Mouse (Mus musculus) forebrain, embryonic 13.5 days (tissue): ENCODE data around the gene Abhd17a. TPM values are rescaled to one million over a fixed set of nuclear protein-coding genes. Genes with fewer than 3 reads are reported as not detected.

Source experiments
- ATAC-seq: fragments of 200-750 bp; cut with Nextera tagmentation; 2 replicates; pipeline ENCODE4 v1.8.0; 2017
- H3K27ac ChIP-seq: fragments of 300-500 bp; sonication (generic); 2 replicates; pipeline ENCODE4 v1.5.1; 2015; ENCODE audit warnings: inconsistent platforms, mild to moderate bottlenecking, moderate library complexity
- H3K27me3 ChIP-seq: fragments of 300-500 bp; sonication (generic); 2 replicates; pipeline ENCODE4 v1.6.1; 2015; ENCODE audit warnings: mild to moderate bottlenecking, inconsistent platforms
- H3K36me3 ChIP-seq: fragments of 300-500 bp; sonication (generic); 2 replicates; pipeline ENCODE4 v1.6.1; 2015; ENCODE audit warnings: mild to moderate bottlenecking, inconsistent platforms; ENCODE audit not compliant: poor library complexity, severe bottlenecking
- H3K4me1 ChIP-seq: fragments of 300-500 bp; sonication (generic); 2 replicates; pipeline ENCODE4 v1.6.1; 2015; ENCODE audit warnings: inconsistent platforms
- H3K4me2 ChIP-seq: fragments of 300-500 bp; sonication (generic); 2 replicates; pipeline ENCODE4 v1.6.1; 2015; ENCODE audit warnings: inconsistent platforms, mild to moderate bottlenecking, moderate library complexity
- H3K4me3 ChIP-seq: fragments of 300-500 bp; sonication (generic); 2 replicates; pipeline ENCODE4 v1.5.1; 2015; ENCODE audit warnings: mild to moderate bottlenecking, inconsistent platforms
- H3K9ac ChIP-seq: fragments of 300-500 bp; sonication (generic); 2 replicates; pipeline ENCODE4 v1.6.1; 2015; ENCODE audit warnings: mild to moderate bottlenecking, inconsistent platforms
- H3K9me3 ChIP-seq: fragments of 300-500 bp; sonication (generic); replicated peaks from 2 replicates; pipeline ENCODE4 v1.6.1; 2016; ENCODE audit warnings: inconsistent platforms
- WGBS: fragments of 180-500 bp; shearing (Covaris S2); methylation state at CpG from one replicate; pipeline ENCODE4 v1.1.7; 2015; 5-methylcytosine and 5-hydroxymethylcytosine counted together
- polyA plus RNA-seq: library from polyadenylated mRNA; unstranded; fragments of >200 nt; fragmentation: Nextera tagmentation; extraction: Ambion mirVana; gene quantifications from 2 replicates; pipeline ENCODE4 v1.2.1, GENCODE M21; 2015

Gene Abhd17a
- polyA plus RNA-seq, 1 experiment from 2014 or later: 72.3 TPM

DNA sequence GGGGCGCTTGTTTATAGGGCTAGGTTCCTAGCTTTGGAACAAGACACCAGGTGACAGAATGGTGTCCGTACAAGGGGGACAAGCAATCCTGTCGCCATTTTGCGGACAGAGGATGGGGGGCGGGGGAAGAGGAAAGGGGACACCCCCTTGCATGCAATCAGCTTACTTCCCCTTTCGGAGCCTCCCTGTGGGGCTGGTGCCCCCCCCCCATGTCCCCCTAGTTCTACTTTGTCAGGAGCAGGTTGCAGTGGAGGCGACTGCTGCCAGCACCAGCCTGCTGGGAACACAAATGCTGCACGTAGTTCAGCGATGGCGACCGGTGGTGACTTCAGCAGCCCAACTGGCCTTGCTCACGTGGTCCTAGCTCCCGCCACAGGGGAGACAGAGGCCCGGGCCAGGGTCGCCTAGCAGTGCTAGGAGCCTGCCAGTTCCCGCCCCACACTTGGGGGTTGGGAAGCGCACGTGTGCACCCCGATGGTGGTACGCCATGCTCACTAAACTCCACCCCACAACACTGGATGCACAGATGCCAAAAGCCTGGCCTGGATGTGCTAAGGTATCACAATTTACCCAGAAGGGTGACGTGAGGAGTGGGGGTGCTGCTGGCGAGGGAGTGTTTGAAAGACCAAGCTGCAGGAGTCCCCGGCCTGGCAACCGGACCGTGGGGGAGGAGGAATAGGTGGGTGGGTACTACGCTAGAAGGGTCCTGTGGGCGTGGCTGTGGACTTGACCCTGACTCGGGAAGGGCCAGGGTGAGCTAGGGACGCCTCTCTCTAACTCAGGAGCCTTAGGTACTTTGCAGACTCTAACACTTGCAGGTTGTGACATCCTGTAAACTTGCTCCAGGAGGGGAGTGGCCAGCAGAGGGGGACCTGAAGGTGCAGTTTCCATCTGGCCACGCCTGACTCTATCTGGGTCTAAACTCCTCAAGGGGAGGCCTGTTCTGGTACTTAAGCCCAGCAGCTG lies 19.0 kb downstream of the Abhd17a start:
- H3K4me3 ChIP-seq: peak overlapping the region; percentile 17; the same call in 1 of the 2 replicates
- no peaks in the 10 kb centered on the region for H3K27me3 ChIP-seq
- peak overlapping the region; percentile 52 for H3K4me2 ChIP-seq
- no peaks in the 10 kb centered on the region for H3K9me3 ChIP-seq
- peak overlapping the region; percentile 31; the same call in 1 of the 2 replicates for H3K27ac ChIP-seq
- peaks cover 16% of the 10 kb centered on the region for H3K36me3 ChIP-seq
- 17% methylated on average over 30 of the region's 30 CpGs for WGBS
- H3K4me1 ChIP-seq: peaks cover 69% of the 10 kb centered on the region
- H3K9ac ChIP-seq: peak overlapping the region; percentile 63
- ATAC-seq: 0 out of 2 replicates have a peak, but pooled peaks have one; percentile 4

GRCm38 (mm10) chr10:80570419-80570818 lies 19.7 kb downstream of the Abhd17a start:
- Histone ChIP-seq H3K9ac (peak overlapping the region; percentile 63; the same call in 1 of the 2 replicates), H3K36me3 (peaks cover 20% of the 10 kb centered on the region), H3K4me2 (peak overlapping the region; percentile 52; the same call in 1 of the 2 replicates), H3K4me3 (no peak overlapping the region), H3K9me3 (no peaks in the 10 kb centered on the region), H3K4me1 (peaks cover 65% of the 10 kb centered on the region), H3K27me3 (no peaks in the 10 kb centered on the region), H3K27ac (0 out of 2 replicates have a peak overlapping the region, but pooled peaks have one; percentile 31)
- 88% methylated on average over 10 of the region's 10 CpGs for WGBS
- ATAC-seq: no peak

GRCm38 (mm10) chr10:80569664-80570066 lies 20.5 kb downstream of the Abhd17a start:
- H3K4me1 ChIP-seq: peaks cover 57% of the 10 kb centered on the region
- no peaks in the 10 kb centered on the region for H3K9me3 ChIP-seq
- H3K27ac ChIP-seq: no peak overlapping the region
- no peaks in the 10 kb centered on the region for H3K27me3 ChIP-seq
- no peak overlapping the region for H3K4me3 ChIP-seq
- H3K9ac ChIP-seq: no peak overlapping the region
- H3K36me3 ChIP-seq: peaks cover 20% of the 10 kb centered on the region
- WGBS: 37% methylated on average over 10 of the region's 10 CpGs
- no peak for ATAC-seq
- no peak overlapping the region for H3K4me2 ChIP-seq

GRCm38 (mm10) chr10:80568876-80569275 lies 21.3 kb downstream of the Abhd17a start:
- no peak for ATAC-seq

DNA sequence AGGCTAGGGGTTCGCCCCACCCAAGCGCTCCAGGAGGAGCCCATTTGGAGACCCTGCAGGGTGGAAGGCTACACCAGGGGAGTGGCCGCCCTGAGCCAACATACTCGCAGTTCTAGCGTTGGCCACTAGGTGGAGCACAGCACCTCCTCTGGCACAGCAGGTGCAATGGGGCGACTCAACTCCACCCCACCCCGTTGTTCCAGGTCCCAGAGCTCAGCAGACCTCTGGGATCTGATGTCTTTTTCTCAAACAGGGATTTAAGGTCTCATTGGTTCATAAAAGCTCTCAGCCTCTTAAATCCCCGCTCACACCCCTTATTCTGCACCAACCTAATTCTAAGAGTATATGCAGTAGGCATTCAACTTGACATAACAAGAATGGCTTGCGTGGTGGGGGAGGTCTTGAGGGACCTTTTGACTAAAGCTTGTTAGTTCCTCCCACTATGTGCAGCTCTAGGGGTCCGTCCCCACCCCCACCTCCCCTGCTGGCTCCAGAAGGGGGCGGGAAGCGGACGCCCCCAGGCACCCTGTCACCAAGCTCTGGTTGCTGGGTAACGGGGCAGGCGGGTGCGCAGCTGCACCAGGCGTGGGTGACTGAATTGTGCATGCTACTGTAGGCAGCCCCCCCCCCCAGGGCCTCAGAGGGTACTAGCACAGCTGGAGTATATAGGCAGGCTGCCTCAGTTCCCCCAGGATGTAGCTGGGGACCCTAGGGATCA lies 23.6 kb downstream of the Abhd17a start:
- peak overlapping the region; percentile 47 for H3K4me2 ChIP-seq
- H3K9me3 ChIP-seq: no peaks in the 10 kb centered on the region
- peak; percentile 68 for ATAC-seq
- H3K36me3 ChIP-seq: peaks cover 20% of the 10 kb centered on the region
- H3K4me1 ChIP-seq: peaks cover 41% of the 10 kb centered on the region
- WGBS: 9% methylated on average over 17 of the region's 17 CpGs
- H3K27me3 ChIP-seq: no peaks in the 10 kb centered on the region
- H3K4me3 ChIP-seq: peak overlapping the region; percentile 9; the same call in 1 of the 2 replicates
- H3K9ac ChIP-seq: peak overlapping the region; percentile 41
- peak overlapping the region; percentile 83 for H3K27ac ChIP-seq

More at GRCm38 (mm10) chr10:80568876-80569275, 21.3 kb downstream of the Abhd17a start:
- peaks cover 20% of the 10 kb centered on the region for H3K36me3 ChIP-seq
- no peak overlapping the region for H3K4me3 ChIP-seq
- peaks cover 50% of the 10 kb centered on the region for H3K4me1 ChIP-seq
- H3K9me3 ChIP-seq: no peaks in the 10 kb centered on the region
- H3K27ac ChIP-seq: no peak overlapping the region
- H3K9ac ChIP-seq: 0 out of 2 replicates have a peak overlapping the region, but pooled peaks have one; percentile 0
- H3K27me3 ChIP-seq: no peaks in the 10 kb centered on the region
- H3K4me2 ChIP-seq: no peak overlapping the region
- 95% methylated on average over 29 of the region's 29 CpGs for WGBS

DNA sequence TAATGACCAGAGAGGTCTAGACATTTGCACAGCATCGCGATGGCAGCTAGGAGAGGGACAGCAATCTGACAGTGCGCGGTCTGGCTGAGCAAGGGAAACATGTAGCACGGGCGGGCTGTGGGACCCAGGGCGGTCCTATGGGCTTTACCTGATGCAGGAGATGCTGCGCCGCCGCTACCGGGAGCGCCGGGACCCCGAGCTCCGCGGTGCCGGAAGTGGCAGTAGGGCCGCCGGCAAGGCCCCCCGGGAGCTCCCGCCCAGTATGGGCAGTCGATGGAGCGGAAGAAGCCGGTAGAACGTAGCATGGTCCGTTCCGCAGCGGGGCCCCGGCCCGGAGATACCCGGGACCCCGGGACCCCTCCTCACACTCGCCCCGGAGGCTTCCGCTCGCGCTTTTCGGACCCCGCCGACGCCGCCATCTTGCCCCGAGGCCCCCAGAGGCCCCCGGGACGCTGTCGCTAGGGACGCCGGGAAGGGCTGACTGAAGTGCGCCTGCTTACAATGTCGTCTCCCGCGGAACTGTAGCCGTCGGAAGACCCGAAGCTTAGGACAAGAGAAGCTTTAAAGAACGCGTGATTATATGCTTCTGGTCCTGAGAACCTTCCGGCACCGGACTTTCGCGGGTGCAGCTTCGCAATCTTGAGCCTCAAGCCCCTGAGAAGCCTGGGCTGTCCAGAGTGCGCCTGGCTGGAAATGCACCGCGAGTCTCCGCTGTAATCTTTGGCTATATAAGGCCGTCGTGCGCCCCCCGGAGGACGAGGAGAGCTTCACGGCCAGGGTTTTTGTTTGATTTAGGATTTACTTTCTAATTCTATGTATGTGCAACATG lies 28.8 kb downstream of the Abhd17a start, which contains the start of gene Rexo1:
Gene Rexo1 (minus strand): TSS at position 445 of the 829 bp plus-strand sequence.
- Histone ChIP-seq H3K36me3 (0 out of 2 replicates have a peak, but pooled peaks cover 5% of the 10 kb centered on the region), H3K27ac (peak within 1 kb of the TSS; percentile 90), H3K4me3 (peak within 1 kb of the TSS; percentile 99), H3K4me2 (peak within 1 kb of the TSS; percentile 93), H3K4me1 (peaks cover 42% of the 10 kb centered on the region), H3K27me3 (no peaks in the 10 kb centered on the region), H3K9ac (peak within 1 kb of the TSS; percentile 95), H3K9me3 (no peaks in the 10 kb centered on the region)
- peak; percentile 86 for ATAC-seq
- under 1% methylated on average over 72 of the region's 72 CpGs for WGBS

GRCm38 (mm10) chr10:80560621-80561020 lies 29.5 kb downstream of the Abhd17a start:
- Histone ChIP-seq H3K36me3 (0 out of 2 replicates have a peak, but pooled peaks cover 1% of the 10 kb centered on the region), H3K4me3 (peak overlapping the region; percentile 99), H3K9me3 (no peaks in the 10 kb centered on the region), H3K4me1 (peaks cover 37% of the 10 kb centered on the region), H3K27me3 (no peaks in the 10 kb centered on the region), H3K4me2 (peak overlapping the region; percentile 93), H3K27ac (no peak overlapping the region), H3K9ac (peak overlapping the region; percentile 95)
- ATAC-seq: no peak
- WGBS: under 1% methylated on average over 13 of the region's 13 CpGs

GRCm38 (mm10) chr10:80559431-80559830 lies 30.7 kb downstream of the Abhd17a start:
- Histone ChIP-seq H3K27me3 (no peaks in the 10 kb centered on the region), H3K4me2 (0 out of 2 replicates have a peak overlapping the region, but pooled peaks have one; percentile 9), H3K9ac (no peak overlapping the region), H3K27ac (no peak overlapping the region), H3K9me3 (no peaks in the 10 kb centered on the region), H3K4me1 (peaks cover 37% of the 10 kb centered on the region), H3K36me3 (no peaks in the 10 kb centered on the region), H3K4me3 (no peak overlapping the region)
- ATAC-seq: no peak
- 90% methylated on average over 7 of the region's 7 CpGs for WGBS

DNA sequence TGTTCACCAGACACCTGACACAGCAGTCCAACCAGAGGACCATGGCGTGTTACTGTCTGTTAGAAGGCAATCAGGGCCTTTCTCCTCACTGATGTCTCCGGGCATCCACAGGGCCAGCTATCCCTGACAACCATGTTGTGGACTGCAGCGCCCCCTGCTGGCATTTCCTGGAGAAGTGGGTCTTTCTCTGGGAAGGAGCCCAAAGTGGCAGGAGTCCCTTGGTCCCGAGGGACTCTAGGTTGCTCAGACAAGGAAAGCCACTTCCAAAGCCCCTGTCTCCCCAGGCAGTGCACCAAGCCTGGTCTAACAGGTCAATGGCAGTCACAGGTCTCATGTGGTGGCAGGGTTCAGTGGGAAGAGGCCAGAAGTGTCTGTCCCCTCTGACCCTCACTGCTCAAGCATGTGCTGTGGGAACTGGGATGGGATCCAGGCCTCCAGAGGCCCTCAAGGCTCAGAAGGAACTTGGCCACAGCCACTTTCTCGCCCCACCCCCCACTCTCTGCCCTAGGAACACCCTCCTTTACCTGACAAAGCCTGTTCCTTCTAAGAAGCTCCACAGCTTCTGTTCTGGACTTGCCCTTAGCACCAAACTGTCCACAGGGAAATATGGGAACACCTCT lies 32.7 kb downstream of the Abhd17a start:
- Histone ChIP-seq H3K27me3 (no peaks in the 10 kb centered on the region), H3K9ac (no peak overlapping the region), H3K36me3 (no peaks in the 10 kb centered on the region), H3K9me3 (no peaks in the 10 kb centered on the region), H3K4me3 (no peak overlapping the region), H3K4me2 (no peak overlapping the region), H3K4me1 (peaks cover 33% of the 10 kb centered on the region), H3K27ac (no peak overlapping the region)
- 35% methylated on average over 5 of the region's 5 CpGs for WGBS
- ATAC-seq: no peak

GRCm38 (mm10) chr10:80553997-80554396 lies 36.1 kb downstream of the Abhd17a start:
- no peak overlapping the region for H3K4me2 ChIP-seq
- 89% methylated on average over 6 of the region's 6 CpGs for WGBS
- no peak overlapping the region for H3K9ac ChIP-seq
- no peak overlapping the region for H3K4me3 ChIP-seq
- no peak for ATAC-seq
- H3K27ac ChIP-seq: no peak overlapping the region
- no peaks in the 10 kb centered on the region for H3K9me3 ChIP-seq
- peaks cover 12% of the 10 kb centered on the region for H3K4me1 ChIP-seq
- H3K36me3 ChIP-seq: peaks cover 17% of the 10 kb centered on the region
- no peaks in the 10 kb centered on the region for H3K27me3 ChIP-seq

GRCm38 (mm10) chr10:80553575-80553974 lies 36.6 kb downstream of the Abhd17a start:
- H3K27me3 ChIP-seq: no peaks in the 10 kb centered on the region
- ATAC-seq: no peak
- no peaks in the 10 kb centered on the region for H3K9me3 ChIP-seq
- no peak overlapping the region for H3K4me3 ChIP-seq
- no peak overlapping the region for H3K4me2 ChIP-seq
- WGBS: 92% methylated on average over 8 of the region's 8 CpGs
- peaks cover 21% of the 10 kb centered on the region for H3K36me3 ChIP-seq
- H3K9ac ChIP-seq: no peak overlapping the region
- peaks cover 11% of the 10 kb centered on the region for H3K4me1 ChIP-seq
- no peak overlapping the region for H3K27ac ChIP-seq
